Mouse (Mus musculus): Measurements from ENCODE around the gene Abcc2.

Abcc2 gene

GRCm38 (mm10) chr19:43781980-43782379, at the start of gene Abcc2:
Gene Abcc2 (plus strand): TSS chr19:43782192.
- DNase-seq (ENCODE audit: low read depth): no peak

- DNase-seq (ENCODE audit: low read depth): no peak
Measured at GRCm38 (mm10) chr19:43738409-43738808, 43.6 kb upstream of the Abcc2 start.

- no peak for DNase-seq (ENCODE audit: low read depth)
Measured at GRCm38 (mm10) chr19:43743401-43743800, 38.6 kb upstream of the Abcc2 start.

GRCm38 (mm10) chr19:43745740-43746139, 36.3 kb upstream of the Abcc2 start:
- no peak for DNase-seq (ENCODE audit: low read depth)

- no peak for DNase-seq (ENCODE audit: low read depth)
Measured at GRCm38 (mm10) chr19:43747877-43748276, 34.1 kb upstream of the Abcc2 start.

GRCm38 (mm10) chr19:43750008-43750407, 32.0 kb upstream of the Abcc2 start:
- DNase-seq (ENCODE audit: low read depth): no peak

- DNase-seq (ENCODE audit: low read depth): peak; percentile 86
Measured at GRCm38 (mm10) chr19:43752489-43753225, 29.3 kb upstream of the Abcc2 start, which contains the start of the genes Cutc and Cox15. Gene Cutc (plus strand): TSS chr19:43752996. Gene Cox15 (minus strand): TSS chr19:43753000.

- peak; percentile 65 for DNase-seq (ENCODE audit: low read depth)
Measured at GRCm38 (mm10) chr19:43753226-43753835, 28.7 kb upstream of the Abcc2 start.

- DNase-seq (ENCODE audit: low read depth): no peak
Measured at GRCm38 (mm10) chr19:43754237-43754636, 27.8 kb upstream of the Abcc2 start.

- no peak for DNase-seq (ENCODE audit: low read depth)
Measured at GRCm38 (mm10) chr19:43754872-43755271, 27.1 kb upstream of the Abcc2 start.

GRCm38 (mm10) chr19:43760504-43760903, 21.5 kb upstream of the Abcc2 start:
- DNase-seq (ENCODE audit: low read depth): peak; percentile 31

GRCm38 (mm10) chr19:43761543-43762256, 20.3 kb upstream of the Abcc2 start:
- no peak for DNase-seq (ENCODE audit: low read depth)

GRCm38 (mm10) chr19:43762410-43762809, 19.6 kb upstream of the Abcc2 start:
- DNase-seq (ENCODE audit: low read depth): no peak

- no peak for DNase-seq (ENCODE audit: low read depth)
Measured at GRCm38 (mm10) chr19:43766451-43766850, 15.5 kb upstream of the Abcc2 start.

- DNase-seq (ENCODE audit: low read depth): no peak
Measured at GRCm38 (mm10) chr19:43767549-43768322, 14.3 kb upstream of the Abcc2 start.

GRCm38 (mm10) chr19:43769366-43769960, 12.5 kb upstream of the Abcc2 start:
- no peak for DNase-seq (ENCODE audit: low read depth)

GRCm38 (mm10) chr19:43770584-43770983, 11.4 kb upstream of the Abcc2 start:
- no peak for DNase-seq (ENCODE audit: low read depth)

GRCm38 (mm10) chr19:43771499-43771969, 10.5 kb upstream of the Abcc2 start:
- DNase-seq (ENCODE audit: low read depth): no peak

GRCm38 (mm10) chr19:43772311-43772710, 9.7 kb upstream of the Abcc2 start:
- no peak for DNase-seq (ENCODE audit: low read depth)

- no peak for DNase-seq (ENCODE audit: low read depth)
Measured at GRCm38 (mm10) chr19:43775433-43775832, 6.6 kb upstream of the Abcc2 start.

- DNase-seq (ENCODE audit: low read depth): no peak
Measured at GRCm38 (mm10) chr19:43776561-43776960, 5.4 kb upstream of the Abcc2 start.

GRCm38 (mm10) chr19:43777308-43777707, 4.7 kb upstream of the Abcc2 start:
- DNase-seq (ENCODE audit: low read depth): no peak

Data from fibroblast of lung, adult 2 months (primary cell).